Mouse (Mus musculus) small intestine, adult 2 months (tissue): ENCODE measurements around the gene Itga9. TPM values are rescaled to one million over a fixed set of nuclear protein-coding genes. Genes with fewer than 3 reads are reported as not detected.

ENCODE experiments used
- H3K27ac ChIP-seq: fragments of 200-500 bp; 2 replicates; pipeline ENCODE4 v1.5.1; 2012; ENCODE audit warnings: low read depth, low read length, control low read depth, inconsistent platforms; ENCODE audit not compliant: insufficient read depth
- H3K27me3 ChIP-seq: fragments of 200-500 bp; 2 replicates; pipeline ENCODE4 v1.6.1; 2012; ENCODE audit warnings: mild to moderate bottlenecking, moderate library complexity, low read length, inconsistent platforms; ENCODE audit not compliant: control insufficient read depth, insufficient read depth
- H3K36me3 ChIP-seq: fragments of 200-500 bp; 2 replicates; pipeline ENCODE4 v1.6.1; 2012; ENCODE audit warnings: mild to moderate bottlenecking, low read length, control low read depth, inconsistent platforms; ENCODE audit not compliant: control insufficient read depth, insufficient read depth
- H3K4me1 ChIP-seq: fragments of 200-500 bp; 2 replicates; pipeline ENCODE4 v1.6.1; 2012; ENCODE audit warnings: low read length, inconsistent platforms, mixed read lengths; ENCODE audit not compliant: control insufficient read depth, insufficient read depth, insufficient read length
- H3K4me3 ChIP-seq: fragments of 200-500 bp; 2 replicates; pipeline ENCODE4 v1.5.1; 2012; ENCODE audit warnings: low read depth, mild to moderate bottlenecking, control low read depth, inconsistent platforms, low read length, moderate library complexity
- CTCF ChIP-seq: fragments of 200-500 bp; IDR thresholded peaks from 2 replicates; pipeline ENCODE4 v1.5.1; 2012; ENCODE audit warnings: low read depth, mild to moderate bottlenecking, control low read depth, inconsistent platforms, low read length, moderate library complexity, mixed read lengths; ENCODE audit not compliant: insufficient replicate concordance, insufficient read length; ENCODE audit errors: extremely low read depth
- POLR2A ChIP-seq: fragments of 200-500 bp; IDR thresholded peaks from 2 replicates; pipeline ENCODE4 v1.6.1; 2012; ENCODE audit warnings: low read depth, mild to moderate bottlenecking, control low read depth, inconsistent platforms, low read length, moderate library complexity
- WGBS: fragments of 180-500 bp; shearing (Covaris S2); methylation state at CpG from one replicate; pipeline ENCODE4 v1.1.7; 2018; 5-methylcytosine and 5-hydroxymethylcytosine counted together
- polyA plus RNA-seq: library from polyadenylated mRNA; depleted of rRNA; stranded (reverse); fragments of >200 nt; gene quantifications from 2 replicates; pipeline ENCODE4 v1.2.3, GENCODE M21; 2012

Itga9 gene
- polyA plus RNA-seq, 1 experiment: 8.0 TPM

- H3K27ac ChIP-seq: no peak overlapping the region
- TF ChIP-seq CTCF (no peak), POLR2A (no peak)
- no peak overlapping the region for H3K4me3 ChIP-seq
- H3K36me3 ChIP-seq: no peaks in the 10 kb centered on the region; the same call in 1 of the 2 replicates
- 68% methylated on average over 6 of the region's 6 CpGs for WGBS
- H3K4me1 ChIP-seq: no peaks in the 10 kb centered on the region
- H3K27me3 ChIP-seq: no peaks in the 10 kb centered on the region
Measured at GRCm38 (mm10) chr9:118631775-118632757, 25.6 kb downstream of the Itga9 start.

- Histone ChIP-seq H3K4me1 (no peaks in the 10 kb centered on the region), H3K4me3 (no peak overlapping the region), H3K27ac (no peak overlapping the region), H3K36me3 (no peaks in the 10 kb centered on the region; the same call in 1 of the 2 replicates), H3K27me3 (no peaks in the 10 kb centered on the region)
- TF ChIP-seq POLR2A (no peak), CTCF (no peak)
- WGBS: 12% methylated on average over 14 of the region's 14 CpGs
Measured at GRCm38 (mm10) chr9:118632758-118633143, 26.3 kb downstream of the Itga9 start.

- WGBS: 28% methylated on average over 5 of the region's 5 CpGs
- H3K27me3 ChIP-seq: no peaks in the 10 kb centered on the region
Measured at GRCm38 (mm10) chr9:118638642-118639210, 32.2 kb downstream of the Itga9 start.

GRCm38 (mm10) chr9:118645698-118646355, 39.3 kb downstream of the Itga9 start:
- Histone ChIP-seq H3K4me3 (no peak overlapping the region), H3K4me1 (no peaks in the 10 kb centered on the region), H3K36me3 (no peaks in the 10 kb centered on the region), H3K27me3 (no peaks in the 10 kb centered on the region), H3K27ac (no peak overlapping the region)
- no peak for TF ChIP-seq POLR2A
- WGBS: 61% methylated on average over 17 of the region's 17 CpGs

More at GRCm38 (mm10) chr9:118638642-118639210, 32.2 kb downstream of the Itga9 start:
- Histone ChIP-seq H3K27ac (no peak overlapping the region), H3K4me3 (no peak overlapping the region), H3K36me3 (no peaks in the 10 kb centered on the region; the same call in 1 of the 2 replicates), H3K4me1 (no peaks in the 10 kb centered on the region)
- no peak for TF ChIP-seq POLR2A
- no peak for TF ChIP-seq CTCF

GRCm38 (mm10) chr9:118647495-118647894, 41.0 kb downstream of the Itga9 start:
- Histone ChIP-seq H3K4me3 (no peak overlapping the region), H3K27me3 (no peaks in the 10 kb centered on the region), H3K27ac (no peak overlapping the region), H3K4me1 (no peaks in the 10 kb centered on the region), H3K36me3 (no peaks in the 10 kb centered on the region)
- TF ChIP-seq CTCF: no peak
- TF ChIP-seq POLR2A: no peak
- WGBS: 44% methylated on average over 3 of the region's 3 CpGs

GRCm38 (mm10) chr9:118650976-118651375, 44.5 kb downstream of the Itga9 start:
- H3K36me3 ChIP-seq: no peaks in the 10 kb centered on the region
- H3K27me3 ChIP-seq: no peaks in the 10 kb centered on the region
- no peaks in the 10 kb centered on the region for H3K4me1 ChIP-seq
- TF ChIP-seq CTCF: no peak
- TF ChIP-seq POLR2A: no peak
- 23% methylated on average over 4 of the region's 4 CpGs for WGBS
- H3K27ac ChIP-seq: no peak overlapping the region
- H3K4me3 ChIP-seq: no peak overlapping the region

GRCm38 (mm10) chr9:118651939-118652338, 45.4 kb downstream of the Itga9 start:
- no peak overlapping the region for H3K4me3 ChIP-seq
- TF ChIP-seq POLR2A (no peak), CTCF (no peak)
- H3K27me3 ChIP-seq: no peaks in the 10 kb centered on the region
- no peak overlapping the region for H3K27ac ChIP-seq
- WGBS: 83% methylated on average over 2 of the region's 2 CpGs
- no peaks in the 10 kb centered on the region for H3K36me3 ChIP-seq
- H3K4me1 ChIP-seq: no peaks in the 10 kb centered on the region
